Mouse (Mus musculus) brain, embryonic 14.5 days (tissue): ENCODE measurements at regions not wholly inside any gene's neighbourhood (a gene's known extent, or its start where the extent isn't known, plus 50 kb on each side); places are given as distances from the start of the nearest gene placed in this dataset.

Experiments used
- DNase-seq: peaks from one replicate; pipeline ENCODE4 v3.0.0-alpha.2; 2011; ENCODE audit warnings: low read depth
- CTCF ChIP-seq: fragments of 200-500 bp; IDR thresholded peaks from 2 replicates; pipeline ENCODE4 v1.5.1; 2012; ENCODE audit warnings: inconsistent platforms, mild to moderate bottlenecking, moderate library complexity, borderline replicate concordance; ENCODE audit not compliant: insufficient read depth, insufficient read length; ENCODE audit errors: extremely low read depth
- POLR2A ChIP-seq: fragments of 200-500 bp; IDR thresholded peaks from 2 replicates; pipeline ENCODE4 v1.6.1; 2012; ENCODE audit warnings: mild to moderate bottlenecking, inconsistent platforms, borderline replicate concordance; ENCODE audit not compliant: poor library complexity, insufficient read depth, insufficient read length, severe bottlenecking; ENCODE audit errors: extremely low read depth

GRCm38 (mm10) chr11:64836771-64837170 is 142.1 kb upstream of the Elac2 start:
- no peak for DNase-seq
- TF ChIP-seq POLR2A, result no peak
- no peak for TF ChIP-seq CTCF

GRCm38 (mm10) chr11:64841092-64841491 is 137.7 kb upstream of the Elac2 start:
- DNase-seq, result no peak
- TF ChIP-seq CTCF (no peak), POLR2A (no peak)

GRCm38 (mm10) chr11:64842775-64843530 is 135.9 kb upstream of the Elac2 start:
- TF ChIP-seq CTCF, result no peak
- no peak for TF ChIP-seq POLR2A
- no peak for DNase-seq

- TF ChIP-seq CTCF, result no peak
- no peak for TF ChIP-seq POLR2A
- DNase-seq, result peak; percentile 82
Measured at GRCm38 (mm10) chr11:64846577-64847147, 132.2 kb upstream of the Elac2 start.

GRCm38 (mm10) chr11:64859636-64860035 is 119.2 kb upstream of the Elac2 start:
- TF ChIP-seq POLR2A (no peak), CTCF (no peak)
- DNase-seq, result peak; percentile 8

- TF ChIP-seq POLR2A (no peak), CTCF (no peak)
- peak; percentile 17 for DNase-seq
Measured at GRCm38 (mm10) chr11:64880674-64881073, 98.2 kb upstream of the Elac2 start.

GRCm38 (mm10) chr11:64884518-64884917 is 94.3 kb upstream of the Elac2 start:
- TF ChIP-seq CTCF (no peak), POLR2A (no peak)

GRCm38 (mm10) chr11:64889335-64890020 is 89.4 kb upstream of the Elac2 start:
- DNase-seq, result peak; percentile 48
- no peak for TF ChIP-seq POLR2A
- no peak for TF ChIP-seq CTCF

More at GRCm38 (mm10) chr11:64884518-64884917, 94.3 kb upstream of the Elac2 start:
- peak; percentile 59 for DNase-seq

- TF ChIP-seq POLR2A (no peak), CTCF (peak; percentile 63; the same call in 1 of the 2 replicates)
- DNase-seq, result peak; percentile 39
Measured at GRCm38 (mm10) chr11:64890776-64891175, 88.1 kb upstream of the Elac2 start.

GRCm38 (mm10) chr11:64895804-64896466 is 82.9 kb upstream of the Elac2 start:
- TF ChIP-seq CTCF (no peak), POLR2A (no peak)
- peak; percentile 88 for DNase-seq
